Mouse (Mus musculus) gonadal fat pad, adult 2 months (tissue): ENCODE measurements around the gene Pear1. TPM values are rescaled to one million over a fixed set of nuclear protein-coding genes. Genes with fewer than 3 reads are reported as not detected.

Experiments
- DNase-seq: peaks from one replicate; pipeline ENCODE4 v3.0.0-alpha.2; 2012; ENCODE audit warnings: low read depth
- polyA plus RNA-seq: library from polyadenylated mRNA; depleted of rRNA; stranded (reverse); fragments of >200 nt; gene quantifications from 2 replicates; pipeline ENCODE4 v1.2.3, GENCODE M21; 2012

Pear1 gene
- polyA plus RNA-seq, 1 experiment: 76.8 TPM

GRCm38 (mm10) chr3:87765631-87766283 lies 58.3 kb downstream of the Pear1 start:
- no peak for DNase-seq

GRCm38 (mm10) chr3:87765091-87765490 lies 59.0 kb downstream of the Pear1 start:
- no peak for DNase-seq

- no peak for DNase-seq
Observed at GRCm38 (mm10) chr3:87764506-87764905, 59.6 kb downstream of the Pear1 start.

DNA sequence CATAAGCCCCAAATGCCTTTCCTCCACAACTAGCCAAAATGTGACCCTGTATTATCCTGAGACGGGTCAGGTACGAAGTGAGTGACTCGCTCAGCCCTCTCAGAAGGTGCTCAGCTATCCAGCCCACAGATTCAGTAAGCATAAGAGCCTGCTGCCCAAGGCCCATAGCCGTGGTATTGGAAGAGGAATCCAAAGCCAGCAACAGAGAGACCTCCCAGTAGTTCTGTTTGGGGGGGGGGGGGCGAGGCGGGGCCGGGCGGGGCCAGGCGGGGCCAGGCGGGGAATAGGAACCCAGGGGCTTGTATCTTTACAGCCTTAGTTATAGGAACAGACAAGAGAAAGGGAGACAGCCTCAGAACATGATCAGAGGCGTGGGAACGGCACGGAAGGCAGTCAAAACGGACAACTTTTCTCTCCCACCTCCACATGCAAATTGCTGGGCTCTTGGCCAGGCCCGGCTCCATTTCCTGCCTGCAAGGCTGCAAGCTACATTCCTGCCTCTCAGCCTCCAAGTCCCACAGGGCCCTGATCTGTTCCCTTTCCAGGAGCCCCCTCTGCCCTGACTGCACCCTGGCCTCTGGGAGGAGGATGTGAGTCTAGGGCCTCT lies 60.3 kb downstream of the Pear1 start:
- DNase-seq: no peak

DNA sequence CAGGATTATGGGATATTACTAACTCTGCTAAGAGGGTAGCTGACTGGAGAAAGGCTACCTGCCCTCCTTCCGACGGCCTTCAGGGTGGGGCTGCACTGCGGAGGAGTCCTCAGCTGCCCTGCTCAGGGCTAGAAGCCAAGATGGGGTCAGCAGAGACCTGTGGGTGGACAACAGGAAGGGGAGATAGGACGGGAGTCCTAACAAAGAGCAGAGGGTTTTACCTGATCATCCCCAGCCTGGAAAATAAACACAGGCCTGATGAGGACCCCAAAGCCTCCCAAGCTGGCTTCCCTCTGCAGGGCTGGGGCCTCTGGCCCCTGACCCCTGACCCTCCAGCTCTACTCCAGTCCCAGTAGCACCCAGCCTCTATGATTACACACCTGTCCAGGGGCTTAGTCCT lies 60.9 kb downstream of the Pear1 start:
- no peak for DNase-seq

- DNase-seq: no peak
Observed at GRCm38 (mm10) chr3:87761408-87762375, 62.4 kb downstream of the Pear1 start.

GRCm38 (mm10) chr3:87758641-87759040 lies 65.5 kb downstream of the Pear1 start:
- DNase-seq: no peak

DNA sequence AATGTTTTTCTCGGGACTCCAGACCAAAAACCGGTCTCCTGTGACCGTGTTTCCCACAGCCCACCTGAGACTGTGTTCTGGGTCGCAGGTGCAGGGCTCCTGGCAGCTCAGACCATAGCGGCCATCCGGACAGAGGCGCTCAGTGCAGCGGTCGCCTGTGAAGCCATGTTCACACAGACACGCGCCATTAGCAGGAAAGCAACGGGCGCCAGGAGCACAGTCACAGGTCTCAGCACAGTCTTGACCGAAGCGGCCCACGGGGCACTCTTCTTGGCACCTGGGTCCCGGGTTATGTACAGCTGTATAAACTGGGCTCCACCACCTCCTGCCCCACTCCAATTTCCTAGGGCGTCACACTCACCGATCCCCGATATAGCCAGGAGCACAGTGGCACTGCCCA lies 67.6 kb downstream of the Pear1 start:
- DNase-seq: no peak

DNA sequence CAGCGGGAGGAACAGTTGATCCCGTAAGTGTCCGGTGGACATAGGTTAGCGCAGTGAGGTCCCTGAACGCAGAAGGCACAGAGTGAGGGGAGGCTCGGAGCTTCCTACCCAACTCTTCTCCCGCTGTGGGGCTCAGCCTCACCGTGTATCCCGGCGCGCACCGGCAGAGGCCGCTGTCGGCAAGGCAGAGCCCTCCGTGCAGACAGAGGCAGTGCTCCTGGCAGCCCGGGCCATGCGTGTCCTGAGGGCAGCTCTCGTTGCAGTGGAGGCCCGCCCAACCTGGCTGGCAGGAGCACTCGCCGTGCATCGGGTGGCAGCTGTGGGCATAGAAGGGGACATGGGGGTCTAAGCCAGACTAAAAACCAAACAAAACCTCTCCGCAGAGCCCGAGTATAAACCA lies 68.1 kb downstream of the Pear1 start:
- no peak for DNase-seq

DNA sequence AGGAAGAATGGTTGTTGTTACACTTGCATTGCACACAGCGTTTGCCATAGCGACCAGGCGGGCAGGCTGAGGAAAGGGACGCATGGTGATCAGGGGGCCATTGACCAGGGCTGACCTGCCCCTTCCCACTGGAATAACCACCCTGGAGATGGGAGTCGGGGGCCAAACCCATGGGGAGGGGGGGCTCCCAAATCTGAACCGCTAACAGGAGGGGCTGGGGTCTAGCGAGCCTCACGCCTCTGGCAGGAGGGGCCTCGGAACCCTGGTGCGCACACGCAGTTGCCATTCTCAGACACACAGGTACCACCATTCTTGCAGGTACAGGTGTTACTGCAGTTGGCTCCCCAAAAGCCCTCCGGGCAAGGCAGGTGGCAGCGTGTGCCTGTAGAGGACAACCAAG lies 70.3 kb downstream of the Pear1 start:
- no peak for DNase-seq

DNA sequence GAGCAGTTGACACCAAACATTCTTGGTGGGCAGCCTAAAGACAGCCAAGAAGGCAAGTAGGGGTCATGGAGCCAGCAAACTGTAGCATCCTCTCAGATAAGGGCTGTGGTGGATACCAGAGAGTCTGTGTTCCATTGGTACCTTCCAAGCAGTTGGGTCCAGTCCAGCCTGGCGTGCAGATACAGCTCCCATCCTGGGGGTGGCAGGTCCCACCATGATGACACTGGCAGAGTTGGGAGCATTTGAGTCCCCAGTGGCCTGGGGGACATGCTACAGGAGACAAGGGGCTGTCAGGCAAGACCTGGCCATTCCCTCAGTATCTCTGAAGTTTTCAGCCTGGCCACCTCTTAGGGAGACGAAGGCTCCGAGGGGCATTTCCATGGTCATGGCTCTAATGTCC lies 71.5 kb downstream of the Pear1 start:
- DNase-seq: no peak

DNA sequence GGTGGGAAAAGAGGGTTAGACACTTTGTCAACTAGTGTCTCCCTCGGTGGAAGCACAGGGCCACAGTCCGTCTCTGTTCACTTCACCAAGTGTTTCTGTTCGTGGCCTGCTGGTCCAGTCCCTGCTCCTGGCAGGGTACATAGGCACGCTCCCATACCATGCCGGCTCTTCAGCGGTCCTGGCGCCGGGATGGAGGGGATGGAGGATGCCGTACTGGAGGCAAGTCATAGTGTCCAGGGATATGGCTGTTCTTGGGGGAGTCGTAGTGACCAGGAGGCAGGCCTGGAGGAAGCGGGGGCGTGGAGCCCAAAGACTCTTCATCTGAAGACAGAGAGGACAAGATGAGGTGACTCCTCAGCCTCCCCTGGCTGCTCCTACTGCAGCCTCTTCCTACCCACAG lies 74.1 kb downstream of the Pear1 start:
- no peak for DNase-seq

DNA sequence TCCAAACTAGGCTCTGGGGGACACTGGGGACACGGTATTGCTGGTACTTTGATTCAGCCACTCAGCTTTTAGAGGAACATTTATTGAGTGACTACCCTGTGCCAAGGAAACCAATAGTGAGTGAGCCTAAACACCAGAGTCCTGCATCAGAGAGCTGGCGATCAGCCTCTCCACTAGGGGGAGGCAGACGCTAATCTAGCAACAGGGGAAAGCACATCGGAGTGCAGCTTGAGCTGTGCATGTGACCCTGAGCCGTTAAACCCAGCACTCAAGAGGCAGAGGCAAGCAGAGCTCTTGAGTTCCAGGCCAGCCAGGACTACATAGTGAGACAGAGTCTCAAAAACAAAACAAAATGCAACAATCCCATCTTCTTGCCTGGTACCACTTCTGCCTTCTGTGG lies 75.1 kb downstream of the Pear1 start:
- no peak for DNase-seq

DNA sequence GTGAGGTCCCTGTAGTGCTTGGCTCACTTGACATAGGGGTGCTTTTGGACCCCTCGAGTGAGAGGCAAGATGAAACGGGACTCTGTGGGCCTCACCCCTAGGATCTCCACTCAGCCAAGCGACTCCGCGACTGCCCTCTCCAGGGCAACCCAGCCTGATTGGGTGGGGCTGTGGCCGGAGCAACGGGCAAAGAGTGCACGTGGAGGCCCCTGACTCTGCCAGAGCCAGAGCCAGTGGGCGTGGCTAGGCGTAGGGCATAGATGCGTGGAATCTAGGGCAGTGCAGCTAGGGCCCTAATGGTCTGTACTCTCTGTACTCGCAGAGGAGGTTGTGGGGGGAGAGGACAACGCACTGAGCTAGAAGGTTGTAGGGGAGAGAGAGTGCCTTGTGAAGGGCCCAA lies 75.7 kb downstream of the Pear1 start, which contains the start of gene Lrrc71:
Gene Lrrc71 (minus strand): TSS at position 195 of the 400 bp plus-strand sequence.
- no peak for DNase-seq

GRCm38 (mm10) chr3:87745036-87745659 lies 79.0 kb downstream of the Pear1 start:
- no peak for DNase-seq

- no peak for DNase-seq
Observed at GRCm38 (mm10) chr3:87743927-87744326, 80.2 kb downstream of the Pear1 start.

GRCm38 (mm10) chr3:87742735-87743134 lies 81.4 kb downstream of the Pear1 start:
- no peak for DNase-seq

DNA sequence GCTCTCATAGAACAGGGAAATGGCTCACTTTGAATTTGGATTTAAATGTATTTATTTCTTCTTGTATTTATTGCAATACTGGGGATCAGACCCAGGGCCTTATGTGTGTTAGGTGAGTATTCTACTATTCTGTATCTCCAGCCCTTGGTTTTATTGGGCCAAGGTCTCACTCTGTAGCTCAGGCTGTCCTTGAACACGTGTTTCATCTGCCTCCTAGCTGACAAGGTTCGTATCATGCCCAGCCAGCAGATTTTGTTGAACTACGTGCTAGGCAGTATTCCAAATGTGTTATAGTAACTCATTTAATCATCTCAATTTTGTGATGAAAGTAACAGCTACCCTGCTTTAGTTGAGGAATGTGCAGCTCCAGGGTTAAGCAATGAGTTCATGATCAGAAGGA lies 82.1 kb downstream of the Pear1 start:
- DNase-seq: no peak

- DNase-seq: no peak
Observed at GRCm38 (mm10) chr3:87738906-87739305, 85.2 kb downstream of the Pear1 start.

- no peak for DNase-seq
Observed at GRCm38 (mm10) chr3:87735335-87735734, 88.8 kb downstream of the Pear1 start.

GRCm38 (mm10) chr3:87733984-87734761 lies 89.9 kb downstream of the Pear1 start:
- no peak for DNase-seq
